Mouse (Mus musculus) bone marrow macrophage, adult 2 months (primary cell): Measurements from ENCODE around the gene Klhdc7b.

Experiments
- CTCF ChIP-seq: IDR thresholded peaks from 2 replicates; pipeline ENCODE4 v1.5.1; 2012; ENCODE audit warnings: low read depth, mild to moderate bottlenecking, low read length, moderate library complexity
- POLR2A ChIP-seq: IDR thresholded peaks from 2 replicates; pipeline ENCODE4 v1.6.1; 2012; ENCODE audit warnings: mild to moderate bottlenecking, low read depth, low read length, borderline replicate concordance

DNA sequence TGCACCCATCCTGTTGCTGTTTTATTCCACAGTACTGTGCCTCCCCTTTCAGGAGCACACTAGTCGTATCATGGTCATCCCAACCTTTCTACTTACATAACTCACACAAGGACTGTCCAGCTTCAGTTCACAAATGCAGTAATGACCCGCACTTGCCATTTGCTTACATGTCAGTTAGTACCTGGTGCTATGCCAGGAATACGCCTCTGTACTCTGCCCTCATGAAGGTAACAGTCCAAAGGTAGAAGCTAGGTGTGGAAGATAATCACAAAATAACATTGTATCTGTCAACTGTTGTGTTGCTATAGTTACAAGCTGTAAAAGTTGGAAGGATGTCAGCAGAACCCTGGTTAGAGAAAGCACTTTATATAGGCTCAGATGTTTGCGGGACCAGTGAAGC is 12.2 kb downstream of the Klhdc7b start:
- no peak for TF ChIP-seq CTCF
- TF ChIP-seq POLR2A, result no peak
